Mouse (Mus musculus) heart, postnatal 0 days (tissue): ENCODE results near the gene Dennd1a. TPM values are rescaled to one million over a fixed set of nuclear protein-coding genes. Genes with fewer than 3 reads are reported as not detected.

Experiments
- ATAC-seq: fragments of 200-750 bp; cut with Nextera tagmentation; 2 replicates; pipeline ENCODE4 v1.8.0; 2017; ENCODE audit warnings: low read depth, moderate number of reproducible peaks, moderate library complexity; ENCODE audit not compliant: insufficient read depth
- DNase-seq: peaks from one replicate; pipeline ENCODE4 v3.0.0-alpha.2; 2016; ENCODE audit warnings: low spot score
- H3K27ac ChIP-seq: fragments of 300-500 bp; sonication (generic); 2 replicates; pipeline ENCODE4 v1.5.1; 2014; ENCODE audit warnings: low read depth, mild to moderate bottlenecking
- H3K27me3 ChIP-seq: fragments of 300-500 bp; sonication (generic); 2 replicates; pipeline ENCODE4 v1.6.1; 2014; ENCODE audit warnings: low read length, mixed read lengths; ENCODE audit not compliant: control insufficient read depth, insufficient read depth
- H3K36me3 ChIP-seq: fragments of 300-500 bp; sonication (generic); replicated peaks from 2 replicates; pipeline ENCODE4 v1.6.1; 2014; ENCODE audit warnings: low read length, mixed read lengths; ENCODE audit not compliant: control insufficient read depth, insufficient read depth
- H3K4me1 ChIP-seq: fragments of 300-500 bp; sonication (generic); 2 replicates; pipeline ENCODE4 v1.6.1; 2014; ENCODE audit warnings: antibody characterized with exemption; ENCODE audit not compliant: control insufficient read depth, insufficient read depth
- H3K4me2 ChIP-seq: fragments of 300-500 bp; sonication (generic); 2 replicates; pipeline ENCODE4 v1.6.1; 2014; ENCODE audit warnings: low read depth, mild to moderate bottlenecking, low read length, moderate library complexity
- H3K4me3 ChIP-seq: fragments of 300-500 bp; sonication (generic); 2 replicates; pipeline ENCODE4 v1.5.1; 2014; ENCODE audit warnings: low read depth, low read length
- H3K9ac ChIP-seq: fragments of 300-500 bp; sonication (generic); replicated peaks from 2 replicates; pipeline ENCODE4 v1.6.1; 2014; ENCODE audit warnings: low read depth, low read length, mixed read lengths
- H3K9me3 ChIP-seq: fragments of 300-500 bp; sonication (generic); replicated peaks from 2 replicates; pipeline ENCODE4 v1.6.1; 2016; ENCODE audit warnings: low read length; ENCODE audit not compliant: control insufficient read depth
- CTCF ChIP-seq: IDR thresholded peaks from 2 replicates; pipeline ENCODE4 v1.5.1; 2016; ENCODE audit warnings: antibody characterized with exemption, control low read depth, low read depth
- EP300 ChIP-seq: IDR thresholded peaks from 2 replicates; pipeline ENCODE4 v1.6.1; 2016; ENCODE audit warnings: antibody characterized with exemption, low read depth
- WGBS: fragments of 180-500 bp; shearing (Covaris S2); extraction: QIAGEN DNeasy Blood & Tissue Kit; methylation state at CpG from one replicate; pipeline ENCODE4 v1.1.7; 2014; 5-methylcytosine and 5-hydroxymethylcytosine counted together
- polyA plus RNA-seq: library from polyadenylated mRNA; unstranded; fragments of >200 nt; fragmentation: Nextera tagmentation; extraction: Ambion mirVana; gene quantifications from 2 replicates; pipeline ENCODE4 v1.2.1, GENCODE M21; 2015
- total RNA-seq: library from RNA; depleted of rRNA; stranded (reverse); fragments of >200 nt; gene quantifications from 2 replicates; pipeline ENCODE4 v1.2.3, GENCODE M21; 2014; ENCODE audit warnings: low replicate concordance

The Dennd1a gene
- total and polyA plus RNA-seq, 2 experiments from 2014 or later, result 5.7 to 15.8 TPM

- ATAC-seq (no peak), DNase-seq (no peak)
- no peak overlapping the region for H3K4me3 ChIP-seq
- 75% methylated on average over 8 of the region's 8 CpGs for WGBS
- no peaks in the 10 kb centered on the region for H3K9me3 ChIP-seq
- TF ChIP-seq CTCF, result no peak
- no peak for TF ChIP-seq EP300
- H3K4me2 ChIP-seq, result no peak overlapping the region
- H3K4me1 ChIP-seq, result 0 out of 2 replicates have a peak, but pooled peaks cover 3% of the 10 kb centered on the region
- H3K9ac ChIP-seq, result no peak overlapping the region
- peaks cover 27% of the 10 kb centered on the region; the same call in 1 of the 2 replicates for H3K36me3 ChIP-seq
- no peaks in the 10 kb centered on the region for H3K27me3 ChIP-seq
- H3K27ac ChIP-seq, result no peak overlapping the region
Observed at GRCm38 (mm10) chr2:37814820-37815361, 472.3 kb downstream of the Dennd1a start.

- H3K27ac ChIP-seq, result no peak overlapping the region
- WGBS, result 87% methylated on average over 5 of the region's 5 CpGs
- ATAC-seq, result no peak
- H3K27me3 ChIP-seq, result no peaks in the 10 kb centered on the region
- no peaks in the 10 kb centered on the region for H3K9me3 ChIP-seq
- no peak for DNase-seq
- no peak for TF ChIP-seq EP300
- TF ChIP-seq CTCF, result no peak
- H3K4me2 ChIP-seq, result no peak overlapping the region
- peaks cover 26% of the 10 kb centered on the region for H3K36me3 ChIP-seq
- H3K4me1 ChIP-seq, result 0 out of 2 replicates have a peak, but pooled peaks cover 3% of the 10 kb centered on the region
- H3K4me3 ChIP-seq, result no peak overlapping the region
- no peak overlapping the region for H3K9ac ChIP-seq
Observed at GRCm38 (mm10) chr2:37812401-37812800, 474.8 kb downstream of the Dennd1a start.

GRCm38 (mm10) chr2:37811682-37812081 lies 475.5 kb downstream of the Dennd1a start:
- no peak overlapping the region for H3K9ac ChIP-seq
- 0 out of 2 replicates have a peak, but pooled peaks cover 3% of the 10 kb centered on the region for H3K4me1 ChIP-seq
- H3K36me3 ChIP-seq, result peaks cover 23% of the 10 kb centered on the region
- ATAC-seq (peak; percentile 16; the same call in 1 of the 2 replicates), DNase-seq (no peak)
- H3K9me3 ChIP-seq, result no peaks in the 10 kb centered on the region
- no peak overlapping the region for H3K4me3 ChIP-seq
- no peaks in the 10 kb centered on the region for H3K27me3 ChIP-seq
- TF ChIP-seq CTCF (no peak), EP300 (no peak)
- no peak overlapping the region for H3K4me2 ChIP-seq
- H3K27ac ChIP-seq, result no peak overlapping the region
- 60% methylated on average over 2 of the region's 2 CpGs for WGBS

- H3K9ac ChIP-seq, result no peak overlapping the region
- H3K27me3 ChIP-seq, result no peaks in the 10 kb centered on the region
- H3K9me3 ChIP-seq, result no peaks in the 10 kb centered on the region
- peaks cover 14% of the 10 kb centered on the region; the same call in 1 of the 2 replicates for H3K36me3 ChIP-seq
- H3K27ac ChIP-seq, result no peak overlapping the region
- ATAC-seq (peak; percentile 77), DNase-seq (peak; percentile 69)
- no peak overlapping the region for H3K4me2 ChIP-seq
- no peak overlapping the region for H3K4me3 ChIP-seq
- WGBS, result 46% methylated on average over 4 of the region's 4 CpGs
- no peaks in the 10 kb centered on the region for H3K4me1 ChIP-seq
- TF ChIP-seq EP300, result no peak
- peak; percentile 95 for TF ChIP-seq CTCF
Observed at GRCm38 (mm10) chr2:37802610-37803212, 484.5 kb downstream of the Dennd1a start.

- H3K4me3 ChIP-seq, result no peak overlapping the region
- H3K4me2 ChIP-seq, result no peak overlapping the region
- H3K27ac ChIP-seq, result no peak overlapping the region
- no peak for ATAC-seq
- H3K9ac ChIP-seq, result no peak overlapping the region
- no peak for DNase-seq
- peaks cover 15% of the 10 kb centered on the region; the same call in 1 of the 2 replicates for H3K36me3 ChIP-seq
- H3K4me1 ChIP-seq, result no peaks in the 10 kb centered on the region
- H3K27me3 ChIP-seq, result no peaks in the 10 kb centered on the region
- 80% methylated on average over 4 of the region's 4 CpGs for WGBS
- TF ChIP-seq CTCF (no peak), EP300 (no peak)
- no peaks in the 10 kb centered on the region for H3K9me3 ChIP-seq
Observed at GRCm38 (mm10) chr2:37801687-37802086, 485.5 kb downstream of the Dennd1a start.
